In genomic region chr15:97020221-97020620, GRCm38 (mm10) we compare ENCODE assay signal across 13 mouse cellular contexts. TPM values are rescaled to one million over a fixed set of nuclear protein-coding genes. Genes with fewer than 3 reads are reported as not detected.
"Had no signal": no experiment of that assay in that cellular context is flagged by ENCODE, and none has a peak within 500 bp of the region (broad histone marks: within the 10 kb centered on the region; RNA-seq: fewer than 3 reads in every experiment).

No protein-coding gene starts in this region.

- H3K4me3 ChIP-seq: hindbrain, embryonic 13.5 days; limb, embryonic 15.5 days; megakaryocyte, embryonic 14.5 days; midbrain, embryonic 12.5 days had no signal

- H3K27ac ChIP-seq: hindbrain, embryonic 13.5 days; hindbrain, postnatal 0 days; kidney, postnatal 0 days; limb, embryonic 15.5 days; macrophage; midbrain, embryonic 12.5 days had no signal

- H3K4me2 ChIP-seq: hindbrain, embryonic 13.5 days; limb, embryonic 15.5 days; midbrain, embryonic 12.5 days had no signal

- H3K27me3 ChIP-seq: hindbrain, embryonic 13.5 days; limb, embryonic 15.5 days; megakaryocyte, embryonic 14.5 days; midbrain, embryonic 12.5 days had no signal

- H3K36me3 ChIP-seq: hindbrain, embryonic 13.5 days; midbrain, embryonic 12.5 days had no signal

- H3K9me3 ChIP-seq: hindbrain, embryonic 13.5 days; limb, embryonic 15.5 days; midbrain, embryonic 12.5 days had no signal

- DNase-seq: layer of hippocampus, adult 9-11 months; layer of hippocampus, postnatal 36 days; lung, postnatal 10 days; right cerebral cortex, postnatal 25 days; thymus, postnatal 36 days had no signal

- H3K4me1 ChIP-seq: hindbrain, embryonic 13.5 days; limb, embryonic 15.5 days; megakaryocyte, embryonic 14.5 days; midbrain, embryonic 12.5 days had no signal

- ATAC-seq: hindbrain, postnatal 0 days; midbrain, embryonic 16.5 days had no signal

- H3K9ac ChIP-seq: hindbrain, embryonic 13.5 days; limb, embryonic 15.5 days; midbrain, embryonic 12.5 days had no signal

RNA-seq across cellular contexts. Expression of gene Slc38a4, which starts 35.5 kb away (rescaled TPM):
- polyA plus RNA-seq: macrophage had no signal
